Mouse (Mus musculus): ENCODE measurements at regions not wholly inside any gene's neighbourhood (a gene's known extent, or its start where the extent isn't known, plus 50 kb on each side); places are given as distances from the start of the nearest gene placed in this dataset.

- no peak for TF ChIP-seq CTCF (IDR thresholded peaks at IDR 0.05)
- TF ChIP-seq EP300 (IDR thresholded peaks at IDR 0.05), result no peak
These were observed 239.5 kb downstream of the Col12a1 start for GRCm38 (mm10) chr9:79479118-79479517.
